Mouse (Mus musculus): ENCODE data around the gene Dab2. TPM values are rescaled to one million over a fixed set of nuclear protein-coding genes. Genes with fewer than 3 reads are reported as not detected.

The Dab2 gene
- polyA plus RNA-seq, 1 experiment = 29.4 TPM

GRCm38 (mm10) chr15:6466995-6467394, 167.4 kb downstream of the Dab2 start:
- TF ChIP-seq POLR2A (IDR thresholded peaks at IDR 0.05; ENCODE audit: borderline replicate concordance, extremely low read depth, insufficient read depth, insufficient read length, poor library complexity, severe bottlenecking) (no peak), CTCF (IDR thresholded peaks at IDR 0.05; ENCODE audit: borderline replicate concordance, extremely low read depth, insufficient read depth, insufficient read length) (no peak)
- no peak for DNase-seq (ENCODE audit: low read depth)

- DNase-seq (ENCODE audit: low read depth) = no peak
- TF ChIP-seq CTCF (IDR thresholded peaks at IDR 0.05; ENCODE audit: borderline replicate concordance, extremely low read depth, insufficient read depth, insufficient read length) = no peak
- TF ChIP-seq POLR2A (IDR thresholded peaks at IDR 0.05; ENCODE audit: borderline replicate concordance, extremely low read depth, insufficient read depth, insufficient read length, poor library complexity, severe bottlenecking) = no peak
Observed at GRCm38 (mm10) chr15:6468845-6469244, 169.3 kb downstream of the Dab2 start.

- DNase-seq (ENCODE audit: low read depth) = no peak
- TF ChIP-seq CTCF (IDR thresholded peaks at IDR 0.05; ENCODE audit: borderline replicate concordance, extremely low read depth, insufficient read depth, insufficient read length) (no peak), POLR2A (IDR thresholded peaks at IDR 0.05; ENCODE audit: borderline replicate concordance, extremely low read depth, insufficient read depth, insufficient read length, poor library complexity, severe bottlenecking) (no peak)
Observed at GRCm38 (mm10) chr15:6469384-6469783, 169.8 kb downstream of the Dab2 start.

GRCm38 (mm10) chr15:6483561-6483960, 184.0 kb downstream of the Dab2 start:
- DNase-seq (ENCODE audit: low read depth) = no peak

More at GRCm38 (mm10) chr15:6483561-6483960, 184.0 kb downstream of the Dab2 start:
- TF ChIP-seq CTCF (IDR thresholded peaks at IDR 0.05; ENCODE audit: borderline replicate concordance, extremely low read depth, insufficient read depth, insufficient read length) (no peak), POLR2A (IDR thresholded peaks at IDR 0.05; ENCODE audit: borderline replicate concordance, extremely low read depth, insufficient read depth, insufficient read length, poor library complexity, severe bottlenecking) (no peak)

Other genes with a start within 250 kb of the Dab2 start
- 0.10 TPM in 1 of 2 replicates, not detected in the other for gene C9, start 145.5 kb downstream of the Dab2 start, polyA plus RNA-seq (2012; rRNA removed)
- gene Fyb, start 223.1 kb downstream of the Dab2 start, polyA plus RNA-seq (2012; rRNA removed) = 2.6 and 4.2 TPM in 2 replicates

Data from brain, embryonic 14.5 days (tissue).